Mouse (Mus musculus) T-helper 2 cell (primary cell): ENCODE results near the gene Aifm3.
"Not testable (repeated sequence)": the region's sequence is repeated elsewhere in the genome, so short reads cannot be mapped to it uniquely, and the experiment has no call there.

Source experiments
- in situ Hi-C: fragments of 300-600 bp; cut with MboI, MseI; formaldehyde crosslinking; loops from one replicate; pipeline ENCODE4 v1.15.1; 2025; ENCODE audit warnings: high pct_unique_total_duplicates

Gene Aifm3

GRCm38 (mm10) chr16:17499249-17499883 is 10.0 kb downstream of the Aifm3 start:
- in situ Hi-C loops, result no loop called here

- in situ Hi-C loops, result no loop called here
Measured at GRCm38 (mm10) chr16:17502681-17503080, 13.3 kb downstream of the Aifm3 start.

GRCm38 (mm10) chr16:17507018-17507552 is 17.7 kb downstream of the Aifm3 start:
- in situ Hi-C loops, result no loop called here

GRCm38 (mm10) chr16:17508031-17508430 is 18.6 kb downstream of the Aifm3 start:
- in situ Hi-C loops, result not testable (repeated sequence)

GRCm38 (mm10) chr16:17508546-17509239 is 19.3 kb downstream of the Aifm3 start, which contains the start of gene Lztr1:
Lztr1 (plus strand) TSS chr16:17508688.
- in situ Hi-C loops, result no loop called here

- in situ Hi-C loops, result no loop called here
Measured at GRCm38 (mm10) chr16:17509240-17509597, 19.8 kb downstream of the Aifm3 start.

GRCm38 (mm10) chr16:17510143-17510542 is 20.7 kb downstream of the Aifm3 start:
- in situ Hi-C loops, result loop anchor here (5.0 kb wide), 1 partner anchor 52 kb away; the partner anchor contains the start of genes Lrrc74b and P2rx6

- in situ Hi-C loops, result loop anchor here (5.0 kb wide), 1 partner anchor 52 kb away; the partner anchor contains the start of genes Lrrc74b and P2rx6
Measured at GRCm38 (mm10) chr16:17510686-17511085, 21.3 kb downstream of the Aifm3 start.

GRCm38 (mm10) chr16:17511431-17511830 is 22.0 kb downstream of the Aifm3 start:
- in situ Hi-C loops, result loop anchor here (5.0 kb wide), 1 partner anchor 51 kb away; the partner anchor contains the start of genes Lrrc74b and P2rx6

- in situ Hi-C loops, result no loop called here
Measured at GRCm38 (mm10) chr16:17518910-17519309, 29.5 kb downstream of the Aifm3 start.

- in situ Hi-C loops, result no loop called here
Measured at GRCm38 (mm10) chr16:17524156-17524555, 34.7 kb downstream of the Aifm3 start.

GRCm38 (mm10) chr16:17525524-17525923 is 36.1 kb downstream of the Aifm3 start:
- in situ Hi-C loops, result no loop called here

- in situ Hi-C loops, result no loop called here
Measured at GRCm38 (mm10) chr16:17526223-17526622, 36.8 kb downstream of the Aifm3 start.

GRCm38 (mm10) chr16:17527606-17528005 is 38.2 kb downstream of the Aifm3 start:
- in situ Hi-C loops, result no loop called here

- in situ Hi-C loops, result no loop called here
Measured at GRCm38 (mm10) chr16:17528276-17528675, 38.9 kb downstream of the Aifm3 start.

GRCm38 (mm10) chr16:17529981-17530586 is 40.7 kb downstream of the Aifm3 start:
- in situ Hi-C loops, result no loop called here

- in situ Hi-C loops, result no loop called here
Measured at GRCm38 (mm10) chr16:17530640-17531288, 41.4 kb downstream of the Aifm3 start, which contains the start of gene Thap7. Thap7 (minus strand) TSS chr16:17531136.

- in situ Hi-C loops, result no loop called here
Measured at GRCm38 (mm10) chr16:17532271-17532670, 42.9 kb downstream of the Aifm3 start.

- in situ Hi-C loops, result no loop called here
Measured at GRCm38 (mm10) chr16:17532676-17533329, 43.4 kb downstream of the Aifm3 start.

- in situ Hi-C loops, result no loop called here
Measured at GRCm38 (mm10) chr16:17536584-17536983, 47.2 kb downstream of the Aifm3 start.

- in situ Hi-C loops, result no loop called here
Measured at GRCm38 (mm10) chr16:17542632-17543031, 53.2 kb downstream of the Aifm3 start.
